Mouse (Mus musculus) liver, embryonic 14.5 days (tissue): ENCODE results near the gene Gm11634.
"Not testable (repeated sequence)": the region's sequence is repeated elsewhere in the genome, so short reads cannot be mapped to it uniquely, and the experiment has no call there.

Experiments
- CTCF ChIP-seq: IDR thresholded peaks from 2 replicates; pipeline ENCODE4 v1.5.1; 2016; ENCODE audit warnings: antibody characterized with exemption, low read depth, control low read depth
- EP300 ChIP-seq: IDR thresholded peaks from 2 replicates; pipeline ENCODE4 v1.6.1; 2016; ENCODE audit warnings: antibody characterized with exemption, low read depth

GRCm38 (mm10) chr11:101628733-101629417 is 29.8 kb upstream of the Gm11634 start:
- TF ChIP-seq CTCF, EP300: not testable (repeated sequence)
